Mouse (Mus musculus): ENCODE measurements around the gene Ash1l. TPM values are rescaled to one million over a fixed set of nuclear protein-coding genes. Genes with fewer than 3 reads are reported as not detected.

Gene Ash1l
- 32.1 TPM for polyA plus RNA-seq (2017; shearing (Covaris generic))

GRCm38 (mm10) chr3:88950576-88951326 lies at the start of gene Ash1l, which contains the start of gene Dap3:
Gene Ash1l, plus strand, starts transcription at chr3:88950622.
Gene Dap3, minus strand, starts transcription at chr3:88951181.

DNA sequence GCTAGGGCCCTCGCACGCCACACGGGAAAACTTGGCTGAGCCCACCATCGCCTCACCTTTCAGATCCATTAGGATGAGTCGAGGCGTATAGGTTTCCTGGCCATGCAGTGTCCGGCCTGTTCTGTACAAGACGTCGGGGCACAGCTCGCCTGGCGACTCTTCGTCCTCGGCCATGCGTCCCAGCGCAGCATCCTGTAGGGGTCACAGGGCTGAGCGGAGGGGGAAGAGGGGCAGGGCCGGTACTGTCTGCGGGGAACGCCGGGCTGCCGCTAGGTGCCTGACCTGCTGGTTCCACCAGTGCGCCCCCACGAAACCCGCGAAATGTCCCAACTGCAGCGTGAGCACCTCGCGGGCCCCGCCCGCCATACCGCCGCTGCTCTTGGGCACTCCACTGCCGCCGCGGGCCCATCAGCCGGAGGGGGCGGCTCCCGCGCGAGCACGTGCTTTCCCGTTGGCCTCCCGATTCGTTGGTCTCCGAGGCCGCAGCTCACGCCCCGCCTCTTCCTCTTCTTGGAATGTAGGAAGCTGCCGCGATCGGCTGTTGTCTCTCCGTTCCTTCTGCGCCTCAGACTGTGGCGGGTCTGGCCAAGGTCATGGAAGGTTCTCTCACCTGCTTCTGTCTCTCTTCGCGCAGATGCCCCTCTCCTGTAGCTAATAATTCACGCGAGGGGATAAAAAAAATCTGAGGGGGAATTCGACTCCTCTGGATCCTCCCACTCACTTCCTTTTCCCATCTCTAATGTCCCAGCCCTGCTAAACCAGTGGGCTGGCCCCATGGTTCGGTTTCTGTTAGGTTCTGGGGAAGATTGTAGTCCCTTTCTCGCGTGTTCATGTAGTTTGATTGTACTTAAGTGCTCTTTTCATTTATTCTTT lies 36.7 kb upstream of the Ash1l start, which contains the start of gene Msto1:
Msto1 (minus strand) TSS at position 489 of the 873 bp plus-strand sequence.

DNA sequence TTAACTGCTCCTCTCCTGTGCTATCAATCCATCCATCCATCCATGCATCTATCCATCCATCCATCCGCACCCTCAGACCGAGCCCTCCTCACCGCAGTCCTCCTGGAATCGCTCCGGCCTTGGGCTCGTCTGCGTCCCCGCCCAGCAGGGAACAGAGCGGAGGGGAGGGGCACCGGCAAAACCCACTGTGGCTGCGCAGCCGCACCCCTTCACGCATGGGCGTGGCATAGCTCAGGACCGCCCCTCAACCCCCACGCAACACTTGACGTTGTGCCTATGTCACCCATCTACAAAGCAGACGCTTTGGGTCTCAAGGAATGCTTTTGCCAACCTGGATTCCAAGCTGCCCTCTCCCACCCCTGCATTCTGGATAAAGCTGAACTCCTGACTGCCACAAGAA lies 142.8 kb downstream of the Ash1l start, which contains the start of gene Rusc1:
Rusc1 (minus strand) TSS at position 137 of the 400 bp plus-strand sequence.

DNA sequence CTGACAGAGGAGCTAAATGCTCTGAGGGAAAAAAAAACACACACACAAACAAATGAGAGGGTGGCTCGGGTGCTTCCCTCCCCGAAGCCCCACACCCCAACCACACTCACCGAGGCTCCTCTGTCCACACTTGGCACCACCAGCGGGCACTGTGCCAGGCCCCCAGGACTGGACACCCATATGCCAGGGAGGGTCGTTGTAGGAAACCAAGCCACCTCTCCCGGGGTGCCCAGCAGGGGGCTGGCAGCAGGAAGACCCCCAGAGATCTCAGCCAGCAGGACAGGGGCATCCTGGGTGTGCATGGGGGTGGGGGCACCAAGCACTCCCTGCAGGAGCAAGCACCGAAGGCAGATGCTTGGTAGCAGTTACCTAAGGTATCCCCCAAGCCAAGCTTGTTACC lies 150.4 kb downstream of the Ash1l start, which contains the start of gene Gm43738:
Gm43738 (minus strand) TSS at position 289 of the 400 bp plus-strand sequence.

GRCm38 (mm10) chr3:89101812-89102494 lies 151.5 kb downstream of the Ash1l start, which contains the start of gene Fdps:
Gene Fdps, minus strand, starts transcription at chr3:89101959.

Other genes starting within 250 kb of the Ash1l start
- gene Rit1, start 233.8 kb upstream of the Ash1l start, polyA plus RNA-seq (2017; shearing (Covaris generic)): 23.7 TPM
- gene Syt11, start 175.5 kb upstream of the Ash1l start, polyA plus RNA-seq (2017; shearing (Covaris generic)): 35.6 TPM
- 22.0 TPM for gene Gon4l, start 115.4 kb upstream of the Ash1l start, polyA plus RNA-seq (2017; shearing (Covaris generic))
- 13.5 TPM for gene Msto1, start 36.6 kb upstream of the Ash1l start, polyA plus RNA-seq (2017; shearing (Covaris generic))
- 109 TPM for gene Dap3, start 559 bp downstream of the Ash1l start, polyA plus RNA-seq (2017; shearing (Covaris generic))
- gene Rusc1, start 142.7 kb downstream of the Ash1l start, polyA plus RNA-seq (2017; shearing (Covaris generic)): 76.8 TPM
- gene Gm43738, start 150.5 kb downstream of the Ash1l start, polyA plus RNA-seq (2017; shearing (Covaris generic)): not detected
- gene Fdps, start 151.3 kb downstream of the Ash1l start, polyA plus RNA-seq (2017; shearing (Covaris generic)): 61.8 TPM
- not detected for gene Pklr, start 185.5 kb downstream of the Ash1l start, polyA plus RNA-seq (2017; shearing (Covaris generic))
- gene Hcn3, start 209.6 kb downstream of the Ash1l start, polyA plus RNA-seq (2017; shearing (Covaris generic)): 1.9 TPM
- gene Clk2, start 214.2 kb downstream of the Ash1l start, polyA plus RNA-seq (2017; shearing (Covaris generic)): 86.6 TPM
- gene Scamp3, start 226.9 kb downstream of the Ash1l start, polyA plus RNA-seq (2017; shearing (Covaris generic)): 232 TPM
- 94.4 TPM for gene Fam189b, start 232.5 kb downstream of the Ash1l start, polyA plus RNA-seq (2017; shearing (Covaris generic))

Data from effector memory CD4-positive, alpha-beta T cell, adult 5 months (primary cell).